Mouse (Mus musculus): ENCODE results near the gene Il31.

Il31 gene

GRCm38 (mm10) chr5:123473817-123474216, 15.5 kb downstream of the Il31 start:
- in situ Hi-C loops (cut with MseI, MboI), result no loop called here

- in situ Hi-C loops (cut with MseI, MboI), result no loop called here
Measured at GRCm38 (mm10) chr5:123470784-123471400, 18.4 kb downstream of the Il31 start.

GRCm38 (mm10) chr5:123464638-123465037, 24.7 kb downstream of the Il31 start:
- in situ Hi-C loops (cut with MseI, MboI), result no loop called here

- in situ Hi-C loops (cut with MseI, MboI), result no loop called here
Measured at GRCm38 (mm10) chr5:123461420-123461819, 27.9 kb downstream of the Il31 start.

- in situ Hi-C loops (cut with MseI, MboI), result loop anchor here in 1 of 2 experiments (5.0 kb wide), 1 partner anchor 45 kb away; no protein-coding TSS in a partner anchor
Measured at GRCm38 (mm10) chr5:123451886-123452285, 37.4 kb downstream of the Il31 start.

GRCm38 (mm10) chr5:123444849-123445334, 44.4 kb downstream of the Il31 start:
- in situ Hi-C loops (cut with MseI, MboI), result loop anchor here in 1 of 2 experiments (5.0 kb wide), 2 partner anchors 52 to 73 kb away; no protein-coding TSS in a partner anchor

GRCm38 (mm10) chr5:123444069-123444468, 45.2 kb downstream of the Il31 start:
- in situ Hi-C loops (cut with MseI, MboI), result loop anchor here in 1 of 2 experiments (5.0 kb wide), 1 partner anchor 72 kb away; no protein-coding TSS in a partner anchor

GRCm38 (mm10) chr5:123442283-123442682, 47.0 kb downstream of the Il31 start:
- in situ Hi-C loops (cut with MseI, MboI), result loop anchor here in 1 of 2 experiments (5.0 kb wide), 1 partner anchor 70 kb away; no protein-coding TSS in a partner anchor

GRCm38 (mm10) chr5:123440664-123441063, 48.6 kb downstream of the Il31 start:
- in situ Hi-C loops (cut with MseI, MboI), result loop anchor here in 1 of 2 experiments (5.0 kb wide), 1 partner anchor 68 kb away; no protein-coding TSS in a partner anchor

- in situ Hi-C loops (cut with MseI, MboI), result loop anchor here (5.0 to 10.0 kb wide), 2 partner anchors 65 to 68 kb away; no protein-coding TSS in a partner anchor
Measured at GRCm38 (mm10) chr5:123439941-123440340, 49.3 kb downstream of the Il31 start.

GRCm38 (mm10) chr5:123439312-123439711, 50.0 kb downstream of the Il31 start:
- in situ Hi-C loops (cut with MseI, MboI), result loop anchor here in 1 of 2 experiments (10.0 kb wide), 1 partner anchor 65 kb away; no protein-coding TSS in a partner anchor

- in situ Hi-C loops (cut with MseI, MboI), result loop anchor here in 1 of 2 experiments (10.0 kb wide), 1 partner anchor 64 kb away; no protein-coding TSS in a partner anchor
Measured at GRCm38 (mm10) chr5:123438381-123438780, 50.9 kb downstream of the Il31 start.

GRCm38 (mm10) chr5:123436780-123437175, 52.5 kb downstream of the Il31 start:
- in situ Hi-C loops (cut with MseI, MboI), result loop anchor here in 1 of 2 experiments (10.0 kb wide), 1 partner anchor 62 kb away; no protein-coding TSS in a partner anchor

GRCm38 (mm10) chr5:123436071-123436779, 53.1 kb downstream of the Il31 start:
- in situ Hi-C loops (cut with MseI, MboI), result loop anchor here in 1 of 2 experiments (10.0 kb wide), 1 partner anchor 61 kb away; no protein-coding TSS in a partner anchor

- in situ Hi-C loops (cut with MseI, MboI), result loop anchor here in 1 of 2 experiments (10.0 kb wide), 1 partner anchor 58 kb away; no protein-coding TSS in a partner anchor
Measured at GRCm38 (mm10) chr5:123432305-123432874, 56.9 kb downstream of the Il31 start.

GRCm38 (mm10) chr5:123431524-123432304, 57.6 kb downstream of the Il31 start:
- in situ Hi-C loops (cut with MseI, MboI), result loop anchor here in 1 of 2 experiments (10.0 kb wide), 1 partner anchor 57 kb away; no protein-coding TSS in a partner anchor
